Mouse (Mus musculus): ENCODE data around the gene Ank2.

- TF ChIP-seq CTCF (IDR thresholded peaks at IDR 0.05; ENCODE audit: low read depth) (no peak), EP300 (IDR thresholded peaks at IDR 0.05; ENCODE audit: low read depth) (no peak)
Observed at GRCm38 (mm10) chr3:126996721-126997120, 502.4 kb downstream of the Ank2 start.

All from liver, postnatal 0 days (tissue).